9 mouse cellular contexts compared by ENCODE assay signal in the genomic region with DNA sequence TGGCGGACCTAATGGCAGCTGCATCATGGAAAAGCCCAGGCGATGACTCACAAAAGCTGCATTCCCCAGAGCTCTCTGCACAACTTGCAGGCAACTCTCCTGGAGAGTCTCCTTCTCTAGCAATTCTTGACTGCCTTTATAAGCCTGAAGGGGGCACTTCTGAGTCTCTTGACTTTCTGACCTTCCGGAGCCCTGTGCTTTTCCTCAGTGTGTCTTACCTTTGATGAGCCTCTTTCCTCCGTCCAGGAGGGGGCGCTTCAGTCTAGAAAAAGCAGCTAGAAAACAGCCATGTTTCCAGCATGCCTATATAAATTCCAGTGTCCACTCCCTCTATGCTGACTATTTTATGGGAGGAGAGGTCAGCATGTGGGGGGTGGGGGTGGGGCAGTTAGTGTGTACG.
DNase-seq lines count a peak whose midpoint lies in the region; TF ChIP-seq lines count a peak whose summit lies in the region.
"Had no signal": no experiment of that assay in that cellular context is flagged by ENCODE, and none has a peak within 500 bp of the region (broad histone marks: within the 10 kb centered on the region; RNA-seq: fewer than 3 reads in every experiment).

No protein-coding gene starts in this region.

- H3K27ac ChIP-seq in small intestine, adult 2 months (ENCODE audit: insufficient read depth, low read depth, low read length) = no peak overlapping the region
- H3K27ac ChIP-seq: limb, embryonic 12.5 days had no signal

- H3K4me3 ChIP-seq in small intestine, adult 2 months (ENCODE audit: low read depth, low read length) = no peak overlapping the region
- H3K4me3 ChIP-seq: limb, embryonic 12.5 days had no signal

- no peaks in the 10 kb centered on the region for H3K27me3 ChIP-seq in small intestine, adult 2 months (ENCODE audit: control insufficient read depth, insufficient read depth, low read length)
- H3K27me3 ChIP-seq: limb, embryonic 12.5 days had no signal

- no peaks in the 10 kb centered on the region for H3K36me3 ChIP-seq in small intestine, adult 2 months (ENCODE audit: control insufficient read depth, insufficient read depth, low read length)
- H3K36me3 ChIP-seq: limb, embryonic 12.5 days had no signal

- DNase-seq in adrenal gland, postnatal 10 days = peak; percentile 58
- no peak for DNase-seq in adrenal gland, adult 8-10 months
- peak; percentile 19 for DNase-seq in urinary bladder, adult 2 months (ENCODE audit: low spot score)
- DNase-seq in urinary bladder, postnatal 10 days (ENCODE audit: low spot score) = no peak
- peak; percentile 48 for DNase-seq in embryo, embryonic 11 days
- DNase-seq in large intestine, adult 2 months (ENCODE audit: low read depth, low spot score) = peak; percentile 82
- no peak for DNase-seq in layer of hippocampus, adult 8-10 months (ENCODE audit: low spot score in 2 of 2)

- no peaks in the 10 kb centered on the region for H3K4me1 ChIP-seq in small intestine, adult 2 months (ENCODE audit: control insufficient read depth, insufficient read depth, insufficient read length, low read length)
- H3K4me1 ChIP-seq: limb, embryonic 12.5 days had no signal

- 56% methylated on average over 6 of the region's 6 CpGs for WGBS in large intestine, adult 2 months
- 58% methylated on average over 6 of the region's 6 CpGs for WGBS in small intestine, adult 2 months

- peak; percentile 56; the same call in 1 of the 2 replicates for TF ChIP-seq CTCF in small intestine, adult 2 months (IDR thresholded peaks at IDR 0.05; ENCODE audit: extremely low read depth, insufficient read length, insufficient replicate concordance, low read depth, low read length)

- TF ChIP-seq POLR2A in small intestine, adult 2 months (IDR thresholded peaks at IDR 0.05; ENCODE audit: low read depth, low read length) = no peak

Comparison
In these comparisons a context has a peak if more than half of its experiments do, and no peak if none do; other contexts are left out.
1. DNase-seq: peak in adrenal gland, postnatal 10 days (single experiment), urinary bladder, adult 2 months (single experiment), embryo, embryonic 11 days (single experiment) and large intestine, adult 2 months (single experiment); none in adrenal gland, adult 8-10 months (single experiment), urinary bladder, postnatal 10 days (single experiment) and layer of hippocampus, adult 8-10 months (0 of 2).